Mouse (Mus musculus) 416B (cell line): ENCODE measurements at regions not wholly inside any gene's neighbourhood (a gene's known extent, or its start where the extent isn't known, plus 50 kb on each side); places are given as distances from the start of the nearest gene placed in this dataset.
A peak's percentile ranks its signal among the peaks of the same experiment; 100 is the strongest.

Experiments
- DNase-seq: peaks from one replicate; pipeline ENCODE4 v3.0.0; 2011; ENCODE audit warnings: low read depth

GRCm38 (mm10) chrX:145672776-145673175 is 167.8 kb upstream of the Amot start:
- DNase-seq: peak; percentile 28

DNA sequence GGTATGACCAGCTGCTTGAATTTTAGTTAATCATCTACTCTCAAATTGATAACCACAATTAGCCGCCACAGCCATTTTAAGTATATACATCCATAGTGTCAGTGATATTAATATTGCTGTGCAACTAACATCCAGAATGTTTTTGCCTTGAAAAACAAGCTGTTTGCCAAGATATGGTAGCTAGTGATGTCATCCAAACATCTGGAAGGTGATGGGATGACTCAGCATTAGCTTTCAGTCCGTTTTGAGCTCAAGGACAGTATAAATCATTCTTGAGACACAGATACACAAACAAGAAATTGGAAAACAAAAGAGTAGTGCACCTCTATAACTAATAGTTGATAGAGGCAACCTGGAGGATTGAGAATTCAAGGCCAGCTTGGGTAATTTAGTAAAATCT is 146.7 kb upstream of the Amot start:
- no peak for DNase-seq

- DNase-seq: no peak
Measured at GRCm38 (mm10) chrX:145619649-145620048, 114.7 kb upstream of the Amot start.

DNA sequence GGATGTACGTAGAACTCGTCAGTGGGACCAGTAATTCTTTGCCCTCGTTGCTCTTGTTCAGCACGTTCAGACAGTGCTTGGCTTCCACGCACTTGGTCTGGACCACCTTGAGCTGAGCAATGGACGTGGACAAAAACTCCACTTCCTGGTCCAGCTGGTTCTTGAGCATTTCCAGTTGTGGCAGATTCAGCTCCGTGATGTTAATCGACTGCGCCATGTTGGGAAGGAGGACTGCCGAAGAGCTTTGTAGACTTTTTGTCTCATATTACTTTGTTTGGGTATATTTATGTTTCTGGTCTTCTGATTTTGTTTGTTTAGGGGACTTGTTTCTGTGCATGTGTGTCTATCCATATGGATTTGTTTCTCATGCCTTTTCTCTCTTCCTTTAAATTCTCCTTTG is 97.1 kb upstream of the Amot start:
- no peak for DNase-seq

GRCm38 (mm10) chrX:145590733-145591132 is 85.8 kb upstream of the Amot start:
- no peak for DNase-seq

GRCm38 (mm10) chrX:145567528-145567927 is 62.5 kb upstream of the Amot start:
- no peak for DNase-seq

GRCm38 (mm10) chrX:145567073-145567472 is 62.1 kb upstream of the Amot start:
- DNase-seq: no peak

DNA sequence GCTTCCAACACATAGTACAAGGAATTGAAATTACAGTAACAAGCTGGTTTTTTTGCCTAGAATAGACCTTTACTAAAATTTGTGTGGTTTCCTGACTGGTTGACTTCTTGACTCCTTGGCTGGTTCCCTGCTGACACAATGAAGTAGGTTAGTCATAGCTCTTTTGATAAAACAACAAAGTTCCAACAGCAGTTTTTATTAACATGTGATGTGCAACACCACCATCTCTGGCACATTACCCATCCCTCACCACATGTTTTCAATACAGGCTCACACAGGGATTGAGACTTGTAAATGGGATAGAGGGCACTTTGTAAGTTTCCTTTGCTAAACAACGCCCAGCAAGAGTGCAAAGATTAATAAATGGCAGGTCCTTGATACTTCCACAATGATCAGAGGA is 53.9 kb upstream of the Amot start:
- no peak for DNase-seq
